Mouse (Mus musculus): ENCODE data around the gene Lrrc3c. TPM values are rescaled to one million over a fixed set of nuclear protein-coding genes. Genes with fewer than 3 reads are reported as not detected.

The Lrrc3c gene
- polyA plus RNA-seq, 1 experiment from 2014 or later: not detected

DNA sequence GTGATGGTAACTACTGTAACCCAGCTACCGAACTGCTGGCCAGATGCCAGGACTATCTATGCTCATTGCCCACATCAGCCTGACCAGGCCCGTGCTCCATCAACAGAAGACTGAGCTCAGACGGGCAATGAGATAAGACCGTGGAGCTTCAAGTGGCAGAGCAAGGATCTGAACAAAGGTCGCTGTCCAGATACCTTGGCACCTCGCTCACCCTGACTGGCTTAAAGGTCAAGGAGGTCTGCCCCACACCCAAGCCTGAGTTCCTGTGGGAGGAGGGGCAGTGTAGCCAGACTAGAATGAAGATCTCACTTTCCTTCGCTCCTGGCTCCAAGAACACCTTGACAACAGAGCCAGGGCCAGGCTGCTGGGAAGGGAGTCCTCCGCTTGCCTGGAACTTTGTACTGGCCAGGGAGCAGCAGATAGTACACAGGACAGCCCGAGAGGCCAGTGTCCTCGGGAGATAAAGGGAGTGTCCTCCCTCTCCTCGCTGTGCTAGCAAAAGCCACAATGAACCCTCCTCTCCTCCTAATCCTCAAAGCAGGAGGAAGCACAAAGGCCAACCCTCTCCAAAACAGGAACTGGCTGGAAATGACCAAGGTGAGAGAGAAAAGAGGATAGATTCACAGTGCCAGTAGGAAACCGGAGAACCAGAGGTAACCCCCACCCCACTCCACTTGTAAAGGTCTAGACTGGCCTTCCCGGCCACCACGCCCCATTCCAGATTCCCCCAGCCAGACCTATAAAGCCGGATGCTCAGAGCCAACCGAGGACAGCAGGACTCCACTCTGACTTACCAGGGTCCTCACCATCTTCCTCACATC is 17.6 kb upstream of the Lrrc3c start:
- Histone ChIP-seq H3K9me3 (replicated peaks) (no peaks in the 10 kb centered on the region), H3K4me3 (no peak overlapping the region), H3K4me1 (peaks cover 11% of the 10 kb centered on the region), H3K36me3 (peaks cover 50% of the 10 kb centered on the region), H3K27me3 (ENCODE audit: low read depth, poor library complexity, severe bottlenecking) (no peaks in the 10 kb centered on the region), H3K27ac (no peak overlapping the region)
- WGBS: 86% methylated on average over 16 of the region's 16 CpGs
- no peak for DNase-seq (ENCODE audit: low spot score)

- no peak for DNase-seq (ENCODE audit: low spot score)
- Histone ChIP-seq H3K4me3 (no peak overlapping the region), H3K36me3 (peaks cover 50% of the 10 kb centered on the region), H3K9me3 (replicated peaks) (no peaks in the 10 kb centered on the region), H3K27ac (no peak overlapping the region), H3K27me3 (ENCODE audit: low read depth, poor library complexity, severe bottlenecking) (no peaks in the 10 kb centered on the region), H3K4me1 (peaks cover 21% of the 10 kb centered on the region)
- WGBS: 77% methylated on average over 17 of the region's 17 CpGs
Observed at GRCm38 (mm10) chr11:98581286-98582029, 16.6 kb upstream of the Lrrc3c start.

GRCm38 (mm10) chr11:98582030-98582388 is 16.1 kb upstream of the Lrrc3c start:
- no peak for DNase-seq (ENCODE audit: low spot score)
- no peak overlapping the region for H3K4me3 ChIP-seq
- WGBS: 87% methylated on average over 8 of the region's 8 CpGs
- H3K27me3 ChIP-seq (ENCODE audit: low read depth, poor library complexity, severe bottlenecking): no peaks in the 10 kb centered on the region
- H3K4me1 ChIP-seq: peaks cover 22% of the 10 kb centered on the region
- H3K27ac ChIP-seq: no peak overlapping the region
- no peaks in the 10 kb centered on the region for H3K9me3 ChIP-seq (replicated peaks)
- H3K36me3 ChIP-seq: peaks cover 50% of the 10 kb centered on the region

DNA sequence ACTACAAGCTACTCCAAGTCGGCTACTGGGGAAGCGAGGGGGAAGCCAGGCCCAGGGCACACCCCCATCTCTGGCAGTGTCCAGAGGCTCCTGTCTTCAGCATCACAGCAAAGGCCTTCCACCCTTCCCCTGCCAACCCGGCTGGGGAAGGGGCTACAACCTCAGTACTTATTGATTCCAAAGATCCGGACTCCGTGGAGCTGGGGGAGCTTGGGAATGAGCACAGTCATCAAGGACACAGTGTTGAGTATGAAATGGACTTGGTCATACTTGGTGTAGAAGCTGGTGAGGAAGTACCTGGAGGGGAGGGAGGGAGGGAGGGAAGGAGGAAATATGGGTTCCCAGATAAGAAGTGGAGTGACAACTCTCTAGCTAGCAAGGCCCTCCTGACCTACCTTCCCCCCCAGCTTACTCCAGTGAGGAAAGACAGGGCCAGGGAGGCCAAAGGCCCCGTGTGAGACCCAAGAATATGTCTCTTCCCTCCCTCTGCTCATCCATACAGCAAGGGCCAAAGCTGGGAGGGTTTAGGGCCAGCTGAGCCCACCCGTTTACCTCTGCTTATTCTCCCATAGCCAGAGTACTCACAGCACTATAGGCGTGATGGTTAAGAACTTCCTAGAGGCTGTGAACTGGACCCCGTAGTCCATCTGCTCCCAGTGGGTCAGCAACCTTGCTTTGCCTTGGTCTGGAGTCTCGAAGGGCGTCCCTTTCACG is 15.4 kb upstream of the Lrrc3c start:
- no peak overlapping the region; the same call in 1 of the 2 replicates for H3K4me3 ChIP-seq
- no peaks in the 10 kb centered on the region for H3K27me3 ChIP-seq (ENCODE audit: low read depth, poor library complexity, severe bottlenecking)
- H3K36me3 ChIP-seq: peaks cover 50% of the 10 kb centered on the region
- peaks cover 27% of the 10 kb centered on the region for H3K4me1 ChIP-seq
- 0 out of 2 replicates have a peak overlapping the region, but pooled peaks have one; percentile 19 for H3K27ac ChIP-seq
- 92% methylated on average over 12 of the region's 12 CpGs for WGBS
- H3K9me3 ChIP-seq (replicated peaks): no peaks in the 10 kb centered on the region
- no peak for DNase-seq (ENCODE audit: low spot score)

DNA sequence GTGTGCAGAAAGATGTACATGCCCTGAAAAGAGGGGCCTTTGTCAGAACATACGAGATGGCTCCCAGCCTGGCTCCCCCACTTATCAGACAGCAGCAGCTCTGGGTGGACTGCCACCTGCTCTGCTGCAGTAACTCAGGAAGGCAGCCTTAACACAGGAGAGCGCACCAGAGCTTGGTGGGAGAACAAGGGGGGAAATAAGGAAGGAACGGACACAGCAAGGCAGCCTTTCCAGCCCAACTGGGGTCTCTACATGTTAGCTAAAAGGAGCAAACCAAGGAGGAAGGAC is 14.9 kb upstream of the Lrrc3c start:
- H3K27me3 ChIP-seq (ENCODE audit: low read depth, poor library complexity, severe bottlenecking): no peaks in the 10 kb centered on the region
- no peak overlapping the region; the same call in 1 of the 2 replicates for H3K4me3 ChIP-seq
- H3K36me3 ChIP-seq: peaks cover 50% of the 10 kb centered on the region
- no peaks in the 10 kb centered on the region for H3K9me3 ChIP-seq (replicated peaks)
- H3K4me1 ChIP-seq: peaks cover 32% of the 10 kb centered on the region
- no peak for DNase-seq (ENCODE audit: low spot score)
- no peak overlapping the region for H3K27ac ChIP-seq
- whole genome bisulfite sequencing: 87% methylated on average over 3 of the region's 3 CpGs

GRCm38 (mm10) chr11:98583571-98583970 is 14.5 kb upstream of the Lrrc3c start:
- Histone ChIP-seq H3K4me3 (no peak overlapping the region; the same call in 1 of the 2 replicates), H3K4me1 (peaks cover 35% of the 10 kb centered on the region), H3K27me3 (ENCODE audit: low read depth, poor library complexity, severe bottlenecking) (no peaks in the 10 kb centered on the region), H3K9me3 (replicated peaks) (no peaks in the 10 kb centered on the region), H3K27ac (no peak overlapping the region), H3K36me3 (peaks cover 50% of the 10 kb centered on the region)
- DNase-seq (ENCODE audit: low spot score): no peak
- WGBS: 27% methylated on average over 3 of the region's 3 CpGs

DNA sequence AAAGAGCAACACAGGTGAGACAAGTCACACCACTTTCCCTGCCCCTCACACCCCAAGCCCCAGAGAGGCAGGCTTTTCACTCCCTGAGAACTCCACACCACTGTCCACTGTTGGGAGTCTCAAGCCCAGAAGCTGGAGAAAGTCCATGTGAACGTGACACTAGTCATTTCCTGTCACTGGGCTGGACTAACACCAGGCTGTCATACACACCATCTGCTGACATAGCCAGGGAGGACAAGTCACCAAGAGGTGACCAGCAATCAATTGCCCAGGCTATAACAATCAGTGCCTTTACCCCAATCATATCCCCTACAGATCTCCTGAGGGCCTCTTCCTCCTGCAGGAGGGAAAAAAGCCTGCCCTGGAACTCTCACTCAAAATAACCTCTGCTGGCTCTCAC is 13.9 kb upstream of the Lrrc3c start:
- H3K4me1 ChIP-seq: peaks cover 38% of the 10 kb centered on the region
- no peaks in the 10 kb centered on the region for H3K27me3 ChIP-seq (ENCODE audit: low read depth, poor library complexity, severe bottlenecking)
- no peak for DNase-seq (ENCODE audit: low spot score)
- peaks cover 50% of the 10 kb centered on the region for H3K36me3 ChIP-seq
- no peaks in the 10 kb centered on the region for H3K9me3 ChIP-seq (replicated peaks)
- 39% methylated on average over 1 of the region's 1 CpGs for WGBS
- H3K27ac ChIP-seq: no peak overlapping the region
- H3K4me3 ChIP-seq: no peak overlapping the region

- H3K4me3 ChIP-seq: 0 out of 2 replicates have a peak overlapping the region, but pooled peaks have one; percentile 94
Observed at GRCm38 (mm10) chr11:98584629-98585177, 13.4 kb upstream of the Lrrc3c start.

DNA sequence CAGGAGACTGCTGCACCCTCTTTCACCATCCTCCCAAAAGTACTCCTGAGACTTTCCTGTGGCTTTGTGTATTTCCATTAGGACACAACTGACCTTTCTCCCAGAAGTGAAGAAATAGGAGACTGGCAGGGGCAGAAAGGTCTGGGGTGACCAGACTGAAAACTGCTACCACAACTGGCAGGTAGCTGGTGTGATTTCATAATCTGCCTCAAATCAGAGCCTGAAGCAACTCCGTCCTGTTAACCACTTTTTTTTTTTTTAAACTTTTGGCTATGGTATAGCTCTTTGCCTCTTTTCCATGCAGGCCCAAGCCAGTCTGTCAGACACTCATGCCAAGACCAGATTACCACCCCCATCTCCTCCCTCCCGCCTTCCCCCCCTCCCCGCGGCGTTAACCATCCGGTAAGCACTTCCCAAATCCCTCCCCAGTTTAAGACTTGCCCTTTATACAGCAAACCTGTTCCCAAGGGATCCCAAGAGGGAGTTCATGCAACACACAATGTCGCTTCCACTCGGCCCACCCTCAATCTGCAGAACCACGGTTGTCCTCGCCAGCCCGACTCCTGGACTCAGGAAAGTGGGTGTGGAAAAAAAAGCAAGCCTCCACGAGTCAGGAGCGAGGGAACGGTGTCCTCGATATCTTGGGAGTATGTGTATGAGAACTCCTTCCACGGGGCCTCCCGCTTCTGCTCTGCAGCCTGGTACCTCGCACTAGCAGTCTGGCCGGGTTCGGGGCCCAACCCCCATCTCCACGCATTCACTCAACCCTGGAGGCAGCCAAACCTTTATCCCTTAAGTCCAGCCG is 11.8 kb upstream of the Lrrc3c start:
- H3K9me3 ChIP-seq (replicated peaks): no peaks in the 10 kb centered on the region
- peaks cover 34% of the 10 kb centered on the region for H3K36me3 ChIP-seq
- H3K27ac ChIP-seq: peak overlapping the region; percentile 89
- 1% methylated on average over 22 of the region's 22 CpGs for WGBS
- H3K4me3 ChIP-seq: peak overlapping the region; percentile 94
- peaks cover 42% of the 10 kb centered on the region for H3K4me1 ChIP-seq
- DNase-seq (ENCODE audit: low spot score): no peak
- peaks cover 6% of the 10 kb centered on the region; the same call in 1 of the 2 replicates for H3K27me3 ChIP-seq (ENCODE audit: low read depth, poor library complexity, severe bottlenecking)

More at GRCm38 (mm10) chr11:98584629-98585177, 13.4 kb upstream of the Lrrc3c start:
- peaks cover 41% of the 10 kb centered on the region for H3K4me1 ChIP-seq
- H3K9me3 ChIP-seq (replicated peaks): no peaks in the 10 kb centered on the region
- H3K27me3 ChIP-seq (ENCODE audit: low read depth, poor library complexity, severe bottlenecking): 0 out of 2 replicates have a peak, but pooled peaks cover 4% of the 10 kb centered on the region
- no peak for DNase-seq (ENCODE audit: low spot score)
- H3K36me3 ChIP-seq: peaks cover 50% of the 10 kb centered on the region
- 92% methylated on average over 6 of the region's 6 CpGs for WGBS
- H3K27ac ChIP-seq: no peak overlapping the region

DNA sequence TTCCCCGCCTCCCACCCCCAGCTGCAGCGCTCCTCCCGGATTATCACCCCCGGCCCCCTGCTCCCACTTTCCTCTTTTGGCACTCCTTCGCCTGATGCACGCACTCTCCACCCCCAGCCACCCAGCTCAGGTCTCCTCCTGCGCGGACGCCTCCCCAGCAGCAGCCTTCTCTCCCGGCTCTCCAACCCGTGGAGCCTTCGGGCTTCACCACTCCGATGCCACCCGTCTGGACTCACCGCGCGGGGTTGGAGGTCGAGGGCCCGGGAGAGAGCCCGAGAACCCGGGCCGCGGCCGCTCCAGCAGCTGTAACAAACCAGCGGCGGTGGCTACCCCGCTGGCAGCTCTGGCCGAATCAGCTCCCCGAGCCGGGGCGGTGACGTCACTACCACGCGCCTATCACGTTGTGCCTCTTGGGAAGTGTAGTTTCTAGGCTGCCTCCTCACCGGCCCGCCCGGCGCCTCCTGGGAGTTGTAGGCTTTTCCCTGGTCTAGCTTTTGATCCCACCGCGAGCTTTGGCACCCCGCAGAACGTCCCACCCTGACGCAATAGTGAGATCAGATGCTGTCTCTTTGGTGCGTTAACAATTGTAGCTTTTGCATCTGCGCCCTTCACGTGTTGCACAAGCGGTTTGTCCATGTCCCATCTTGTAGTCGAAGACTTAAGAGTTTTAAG is 11.1 kb upstream of the Lrrc3c start, which contains the start of gene Ormdl3:
Gene Ormdl3, minus strand, starts transcription at position 477 of the 672 bp plus-strand sequence.
- Histone ChIP-seq H3K27me3 (ENCODE audit: low read depth, poor library complexity, severe bottlenecking) (peaks cover 10% of the 10 kb centered on the region; the same call in 1 of the 2 replicates), H3K36me3 (peaks cover 27% of the 10 kb centered on the region), H3K4me1 (peaks cover 42% of the 10 kb centered on the region), H3K9me3 (replicated peaks) (no peaks in the 10 kb centered on the region), H3K27ac (peak within 1 kb of the TSS; percentile 89), H3K4me3 (peak within 1 kb of the TSS; percentile 94)
- peak; percentile 100 for DNase-seq (ENCODE audit: low spot score)
- WGBS: under 1% methylated on average over 49 of the region's 49 CpGs

GRCm38 (mm10) chr11:98587684-98588546 is 10.2 kb upstream of the Lrrc3c start:
- peak overlapping the region; percentile 94 for H3K4me3 ChIP-seq
- peak; percentile 71 for DNase-seq (ENCODE audit: low spot score)
- no peaks in the 10 kb centered on the region for H3K9me3 ChIP-seq (replicated peaks)
- peaks cover 18% of the 10 kb centered on the region for H3K27me3 ChIP-seq (ENCODE audit: low read depth, poor library complexity, severe bottlenecking)
- peaks cover 42% of the 10 kb centered on the region for H3K4me1 ChIP-seq
- WGBS: 6% methylated on average over 20 of the region's 20 CpGs
- H3K36me3 ChIP-seq: peaks cover 18% of the 10 kb centered on the region
- H3K27ac ChIP-seq: peak overlapping the region; percentile 89

Measured in limb, embryonic 10.5 days (tissue).